8 mouse cellular contexts compared by ENCODE assay signal in the genomic region with DNA sequence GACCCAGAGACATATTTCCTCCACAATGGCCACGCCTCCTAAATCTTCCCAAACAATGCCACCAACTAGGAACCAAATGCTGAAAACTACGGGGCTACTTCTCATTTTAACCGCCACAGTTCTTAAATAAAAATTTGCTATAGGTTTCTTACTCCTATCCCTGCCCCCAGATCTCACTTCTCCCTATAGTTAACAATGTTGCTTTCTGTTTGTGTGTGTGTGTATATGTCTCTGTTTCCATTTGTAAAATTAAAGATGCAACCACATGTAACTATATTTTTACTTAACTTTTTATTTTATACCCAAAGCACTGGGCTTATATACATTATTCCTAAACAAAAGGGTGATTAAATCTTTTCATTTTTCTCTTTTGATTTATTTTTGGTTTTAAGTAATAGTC. TPM values are rescaled to one million over a fixed set of nuclear protein-coding genes. Genes with fewer than 3 reads are reported as not detected.
A peak's percentile ranks its signal among the peaks of the same experiment; 100 is the strongest.
DNase-seq lines count a peak whose midpoint lies in the region; ATAC-seq and TF ChIP-seq lines count a peak whose summit lies in the region.

A gene (plus strand): TSS at position 301 of the 400 bp plus-strand sequence.

- WGBS in hindbrain, embryonic 14.5 days, result 87% methylated on average over 3 of the region's 3 CpGs
- WGBS in liver, embryonic 16.5 days (ENCODE audit: insufficient replicate concordance), result 64% methylated on average over 3 of the region's 3 CpGs

- H3K4me3 ChIP-seq in gastrocnemius, adult 2 months, result peak within 1 kb of the TSS; percentile 96; the same call in 1 of the 2 replicates
- H3K4me3 ChIP-seq in hindbrain, embryonic 14.5 days (replicated peaks; ENCODE audit: low read length), result no peak within 1 kb of the TSS
- no peak within 1 kb of the TSS for H3K4me3 ChIP-seq in liver, embryonic 16.5 days (ENCODE audit: low read depth, low read length)

- no peaks in the 10 kb centered on the region for H3K9me3 ChIP-seq in hindbrain, embryonic 14.5 days (ENCODE audit: control insufficient read depth, low read length)
- H3K9me3 ChIP-seq in liver, embryonic 16.5 days (replicated peaks; ENCODE audit: control insufficient read depth, low read length), result no peaks in the 10 kb centered on the region

- H3K9ac ChIP-seq in hindbrain, embryonic 14.5 days, result no peak within 1 kb of the TSS
- no peak within 1 kb of the TSS for H3K9ac ChIP-seq in liver, embryonic 16.5 days (ENCODE audit: low read depth, low read length)

- intact Hi-C loops in gastrocnemius, adult 2 months (cut with DNase I), result loop anchor here (5.0 kb wide), 1 partner anchor 592 kb away; a partner anchor contains a TSS

- H3K4me1 ChIP-seq in hindbrain, embryonic 14.5 days (replicated peaks; ENCODE audit: control insufficient read depth, insufficient read depth, low read length), result peaks cover 11% of the 10 kb centered on the region
- peaks cover 10% of the 10 kb centered on the region for H3K4me1 ChIP-seq in liver, embryonic 16.5 days (ENCODE audit: control insufficient read depth, low read depth, low read length)

- peak within 1 kb of the TSS; percentile 97 for H3K27ac ChIP-seq in gastrocnemius, adult 2 months
- H3K27ac ChIP-seq in hindbrain, embryonic 14.5 days, result no peak within 1 kb of the TSS
- no peak within 1 kb of the TSS for H3K27ac ChIP-seq in liver, embryonic 16.5 days (ENCODE audit: low read length)

- TF ChIP-seq CTCF in gastrocnemius, adult 2 months (IDR thresholded peaks at IDR 0.05), result no peak

- no peaks in the 10 kb centered on the region for H3K36me3 ChIP-seq in hindbrain, embryonic 14.5 days (replicated peaks; ENCODE audit: control insufficient read depth, insufficient read depth)
- no peaks in the 10 kb centered on the region for H3K36me3 ChIP-seq in liver, embryonic 16.5 days (ENCODE audit: control insufficient read depth, insufficient read depth)

- H3K27me3 ChIP-seq in hindbrain, embryonic 14.5 days (ENCODE audit: control insufficient read depth, insufficient read depth, low read length), result no peaks in the 10 kb centered on the region
- H3K27me3 ChIP-seq in liver, embryonic 16.5 days (ENCODE audit: control insufficient read depth, insufficient read depth, low read depth, low read length), result no peaks in the 10 kb centered on the region

- no peak within 1 kb of the TSS for H3K4me2 ChIP-seq in hindbrain, embryonic 14.5 days (replicated peaks)
- H3K4me2 ChIP-seq in liver, embryonic 16.5 days (ENCODE audit: low read depth, low read length), result no peak within 1 kb of the TSS

- no peak for ATAC-seq in hindbrain, embryonic 14.5 days (ENCODE audit: low FRiP score)
- ATAC-seq in liver, embryonic 16.5 days (ENCODE audit: low read depth), result no peak

- no peak for DNase-seq in adrenal gland, adult 18-20 months (ENCODE audit: low spot score in 2 of 2)
- no peak for DNase-seq in adrenal gland, adult (ENCODE audit: inconsistent age in 2 of 2, low spot score in 1 of 2)
- no peak for DNase-seq in adrenal gland, adult 8-10 months
- no peak for DNase-seq in gastrocnemius, adult 2 months
- no peak for DNase-seq in hindbrain, embryonic 14.5 days (ENCODE audit: low spot score)
- no peak for DNase-seq in c-Kit-positive CD71-positive TER-119-positive erythroid progenitor cells, embryonic 14.5 days (ENCODE audit: low spot score)
- no peak for DNase-seq in thymus, postnatal 36 days

RNA-seq across cellular contexts. Expression of the gene that starts here (rescaled TPM):
- total RNA-seq in adrenal gland, adult 18-20 months (2021), result 10 to 100 TPM; 77.9 to 91.3 TPM
- 10 to 100 TPM; 68.9 to 89.3 (median 74.3) TPM for total RNA-seq in adrenal gland, adult 8-10 months (2022)
- 10 to 100 TPM; 68.9 to 69.1 TPM for total RNA-seq in gastrocnemius, adult 2 months (2021)
- polyA plus RNA-seq in hindbrain, embryonic 14.5 days (2014; fragmentation: Nextera tagmentation; extraction: Ambion mirVana), result 131 and 141 TPM in 2 replicates
- 30.6 and 34.1 TPM in 2 replicates for polyA plus RNA-seq in liver, embryonic 16.5 days (2015; fragmentation: Nextera tagmentation; extraction: Ambion mirVana)
